Mouse (Mus musculus): ENCODE measurements around the gene Zfp804a. TPM values are rescaled to one million over a fixed set of nuclear protein-coding genes. Genes with fewer than 3 reads are reported as not detected.

Zfp804a gene
- polyA plus RNA-seq, 1 experiment, result not detected

GRCm38 (mm10) chr2:82078287-82078994 lies 25.4 kb downstream of the Zfp804a start:
- WGBS, result 78% methylated on average over 6 of the region's 6 CpGs
- TF ChIP-seq POLR2A (IDR thresholded peaks at IDR 0.05; ENCODE audit: borderline replicate concordance, control insufficient read depth, low read depth, low read length), result no peak
- TF ChIP-seq CTCF (IDR thresholded peaks at IDR 0.05; ENCODE audit: control insufficient read depth, insufficient read depth, low read length), result no peak
- no peak overlapping the region for H3K4me3 ChIP-seq (replicated peaks; ENCODE audit: control insufficient read depth, low read depth, low read length)
- no peak overlapping the region for H3K27ac ChIP-seq (ENCODE audit: control insufficient read depth, insufficient read depth, low read depth, low read length, poor library complexity)
- H3K4me1 ChIP-seq (ENCODE audit: control insufficient read depth, insufficient read depth, low read length), result no peaks in the 10 kb centered on the region

GRCm38 (mm10) chr2:82080678-82081077 lies 27.7 kb downstream of the Zfp804a start:
- 70% methylated on average over 4 of the region's 4 CpGs for WGBS
- Histone ChIP-seq H3K4me3 (replicated peaks; ENCODE audit: control insufficient read depth, low read depth, low read length) (no peak overlapping the region), H3K4me1 (ENCODE audit: control insufficient read depth, insufficient read depth, low read length) (no peaks in the 10 kb centered on the region), H3K27ac (ENCODE audit: control insufficient read depth, insufficient read depth, low read depth, low read length, poor library complexity) (no peak overlapping the region)
- TF ChIP-seq CTCF (IDR thresholded peaks at IDR 0.05; ENCODE audit: control insufficient read depth, insufficient read depth, low read length) (no peak), POLR2A (IDR thresholded peaks at IDR 0.05; ENCODE audit: borderline replicate concordance, control insufficient read depth, low read depth, low read length) (no peak)

- no peak overlapping the region for H3K27ac ChIP-seq (ENCODE audit: control insufficient read depth, insufficient read depth, low read depth, low read length, poor library complexity)
- 67% methylated on average over 1 of the region's 1 CpGs for WGBS
These were observed 60.1 kb downstream of the Zfp804a start for GRCm38 (mm10) chr2:82113148-82113547.

GRCm38 (mm10) chr2:82113650-82114049 lies 60.6 kb downstream of the Zfp804a start:
- Histone ChIP-seq H3K4me1 (ENCODE audit: control insufficient read depth, insufficient read depth, low read length) (no peaks in the 10 kb centered on the region), H3K4me3 (replicated peaks; ENCODE audit: control insufficient read depth, low read depth, low read length) (no peak overlapping the region), H3K27ac (ENCODE audit: control insufficient read depth, insufficient read depth, low read depth, low read length, poor library complexity) (no peak overlapping the region)
- 75% methylated on average over 2 of the region's 2 CpGs for WGBS
- TF ChIP-seq CTCF (IDR thresholded peaks at IDR 0.05; ENCODE audit: control insufficient read depth, insufficient read depth, low read length) (no peak), POLR2A (IDR thresholded peaks at IDR 0.05; ENCODE audit: borderline replicate concordance, control insufficient read depth, low read depth, low read length) (no peak)

More at GRCm38 (mm10) chr2:82113148-82113547, 60.1 kb downstream of the Zfp804a start:
- Histone ChIP-seq H3K4me1 (ENCODE audit: control insufficient read depth, insufficient read depth, low read length) (no peaks in the 10 kb centered on the region), H3K4me3 (replicated peaks; ENCODE audit: control insufficient read depth, low read depth, low read length) (no peak overlapping the region)
- no peak for TF ChIP-seq CTCF (IDR thresholded peaks at IDR 0.05; ENCODE audit: control insufficient read depth, insufficient read depth, low read length)
- no peak for TF ChIP-seq POLR2A (IDR thresholded peaks at IDR 0.05; ENCODE audit: borderline replicate concordance, control insufficient read depth, low read depth, low read length)

- H3K4me3 ChIP-seq (replicated peaks; ENCODE audit: control insufficient read depth, low read depth, low read length), result no peak overlapping the region
- WGBS, result 57% methylated on average over 2 of the region's 2 CpGs
- H3K4me1 ChIP-seq (ENCODE audit: control insufficient read depth, insufficient read depth, low read length), result no peaks in the 10 kb centered on the region
- TF ChIP-seq CTCF (IDR thresholded peaks at IDR 0.05; ENCODE audit: control insufficient read depth, insufficient read depth, low read length) (no peak), POLR2A (IDR thresholded peaks at IDR 0.05; ENCODE audit: borderline replicate concordance, control insufficient read depth, low read depth, low read length) (no peak)
- no peak overlapping the region for H3K27ac ChIP-seq (ENCODE audit: control insufficient read depth, insufficient read depth, low read depth, low read length, poor library complexity)
These were observed 66.6 kb downstream of the Zfp804a start for GRCm38 (mm10) chr2:82119577-82119976.

- no peaks in the 10 kb centered on the region for H3K4me1 ChIP-seq (ENCODE audit: control insufficient read depth, insufficient read depth, low read length)
- no peak overlapping the region for H3K27ac ChIP-seq (ENCODE audit: control insufficient read depth, insufficient read depth, low read depth, low read length, poor library complexity)
- no peak for TF ChIP-seq CTCF (IDR thresholded peaks at IDR 0.05; ENCODE audit: control insufficient read depth, insufficient read depth, low read length)
- TF ChIP-seq POLR2A (IDR thresholded peaks at IDR 0.05; ENCODE audit: borderline replicate concordance, control insufficient read depth, low read depth, low read length), result no peak
- H3K4me3 ChIP-seq (replicated peaks; ENCODE audit: control insufficient read depth, low read depth, low read length), result no peak overlapping the region
- 70% methylated on average over 2 of the region's 2 CpGs for WGBS
These were observed 125.7 kb downstream of the Zfp804a start for GRCm38 (mm10) chr2:82178693-82179092.

- 91% methylated on average over 1 of the region's 1 CpGs for WGBS
- Histone ChIP-seq H3K4me3 (replicated peaks; ENCODE audit: control insufficient read depth, low read depth, low read length) (no peak overlapping the region), H3K27ac (ENCODE audit: control insufficient read depth, insufficient read depth, low read depth, low read length, poor library complexity) (no peak overlapping the region), H3K4me1 (ENCODE audit: control insufficient read depth, insufficient read depth, low read length) (no peaks in the 10 kb centered on the region)
- no peak for TF ChIP-seq CTCF (IDR thresholded peaks at IDR 0.05; ENCODE audit: control insufficient read depth, insufficient read depth, low read length)
- no peak for TF ChIP-seq POLR2A (IDR thresholded peaks at IDR 0.05; ENCODE audit: borderline replicate concordance, control insufficient read depth, low read depth, low read length)
These were observed 128.0 kb downstream of the Zfp804a start for GRCm38 (mm10) chr2:82181010-82181409.

GRCm38 (mm10) chr2:82199901-82200300 lies 146.9 kb downstream of the Zfp804a start:
- H3K4me1 ChIP-seq (ENCODE audit: control insufficient read depth, insufficient read depth, low read length), result no peaks in the 10 kb centered on the region
- 73% methylated on average over 5 of the region's 5 CpGs for WGBS
- TF ChIP-seq CTCF (IDR thresholded peaks at IDR 0.05; ENCODE audit: control insufficient read depth, insufficient read depth, low read length) (no peak), POLR2A (IDR thresholded peaks at IDR 0.05; ENCODE audit: borderline replicate concordance, control insufficient read depth, low read depth, low read length) (no peak)
- H3K27ac ChIP-seq (ENCODE audit: control insufficient read depth, insufficient read depth, low read depth, low read length, poor library complexity), result no peak overlapping the region
- H3K4me3 ChIP-seq (replicated peaks; ENCODE audit: control insufficient read depth, low read depth, low read length), result no peak overlapping the region

Measured in bone marrow, adult 2 months (tissue).